Mouse (Mus musculus) embryonic facial prominence, embryonic 14.5 days (tissue): ENCODE results near the gene Fam32a. TPM values are rescaled to one million over a fixed set of nuclear protein-coding genes. Genes with fewer than 3 reads are reported as not detected.

Source experiments
- ATAC-seq: fragments of 200-750 bp; cut with Nextera tagmentation; 2 replicates; pipeline ENCODE4 v1.8.0; 2017; ENCODE audit warnings: low read depth, moderate number of reproducible peaks, moderate TSS enrichment
- DNase-seq: peaks from one replicate; pipeline ENCODE4 v3.0.0-alpha.2; 2015; ENCODE audit warnings: low spot score
- H3K27ac ChIP-seq: fragments of 300-500 bp; sonication (generic); replicated peaks from 2 replicates; pipeline ENCODE4 v1.5.1; 2014; ENCODE audit warnings: low read depth, mild to moderate bottlenecking, low read length, moderate library complexity
- H3K27me3 ChIP-seq: fragments of 300-500 bp; sonication (generic); replicated peaks from 2 replicates; pipeline ENCODE4 v1.6.1; 2014; ENCODE audit warnings: low read length; ENCODE audit not compliant: control insufficient read depth, insufficient read depth
- H3K36me3 ChIP-seq: fragments of 300-500 bp; sonication (generic); 2 replicates; pipeline ENCODE4 v1.6.1; 2014; ENCODE audit warnings: low read length, mixed read lengths; ENCODE audit not compliant: control insufficient read depth, insufficient read depth
- H3K4me1 ChIP-seq: fragments of 300-500 bp; sonication (generic); 2 replicates; pipeline ENCODE4 v1.6.1; 2014; ENCODE audit warnings: antibody characterized with exemption, low read length; ENCODE audit not compliant: control insufficient read depth, insufficient read depth
- H3K4me2 ChIP-seq: fragments of 300-500 bp; sonication (generic); 2 replicates; pipeline ENCODE4 v1.6.1; 2014; ENCODE audit warnings: low read depth, mild to moderate bottlenecking, low read length, moderate library complexity, mixed read lengths
- H3K4me3 ChIP-seq: fragments of 300-500 bp; sonication (generic); 2 replicates; pipeline ENCODE4 v1.5.1; 2014; ENCODE audit warnings: low read depth, mild to moderate bottlenecking, low read length
- H3K9ac ChIP-seq: fragments of 300-500 bp; sonication (generic); 2 replicates; pipeline ENCODE4 v1.6.1; 2014; ENCODE audit warnings: low read depth, mild to moderate bottlenecking, low read length, moderate library complexity, mixed read lengths
- H3K9me3 ChIP-seq: fragments of 300-500 bp; sonication (generic); 2 replicates; pipeline ENCODE4 v1.6.1; 2016; ENCODE audit warnings: low read length; ENCODE audit not compliant: control insufficient read depth
- WGBS: fragments of 180-500 bp; shearing (Covaris S2); extraction: QIAGEN DNeasy Blood & Tissue Kit; methylation state at CpG from one replicate; pipeline ENCODE4 v1.1.7; 2014; 5-methylcytosine and 5-hydroxymethylcytosine counted together
- polyA plus RNA-seq: library from polyadenylated mRNA; unstranded; fragments of >200 nt; fragmentation: Nextera tagmentation; extraction: Ambion mirVana; gene quantifications from 2 replicates; pipeline ENCODE4 v1.2.1, GENCODE M21; 2014

The Fam32a gene
- polyA plus RNA-seq, 1 experiment from 2014 or later: 57.6 TPM

GRCm38 (mm10) chr8:72208582-72208981, 10.9 kb upstream of the Fam32a start:
- Histone ChIP-seq H3K36me3 (no peaks in the 10 kb centered on the region), H3K27ac (no peak overlapping the region), H3K9me3 (peaks cover 8% of the 10 kb centered on the region), H3K27me3 (no peaks in the 10 kb centered on the region), H3K4me1 (no peaks in the 10 kb centered on the region), H3K9ac (no peak overlapping the region), H3K4me2 (no peak overlapping the region), H3K4me3 (no peak overlapping the region)
- 71% methylated on average over 1 of the region's 1 CpGs for WGBS
- ATAC-seq (no peak), DNase-seq (no peak)

GRCm38 (mm10) chr8:72210222-72210621, 9.3 kb upstream of the Fam32a start:
- no peak overlapping the region for H3K4me3 ChIP-seq
- no peaks in the 10 kb centered on the region for H3K4me1 ChIP-seq
- H3K9me3 ChIP-seq: no peaks in the 10 kb centered on the region
- ATAC-seq: no peak
- no peak overlapping the region for H3K4me2 ChIP-seq
- H3K27ac ChIP-seq: no peak overlapping the region
- DNase-seq: no peak
- no peak overlapping the region for H3K9ac ChIP-seq
- no peaks in the 10 kb centered on the region for H3K27me3 ChIP-seq
- WGBS: 70% methylated on average over 4 of the region's 4 CpGs
- no peaks in the 10 kb centered on the region for H3K36me3 ChIP-seq

- no peaks in the 10 kb centered on the region for H3K27me3 ChIP-seq
- ATAC-seq: no peak
- 63% methylated on average over 2 of the region's 2 CpGs for WGBS
Observed at GRCm38 (mm10) chr8:72210710-72211109, 8.8 kb upstream of the Fam32a start.

GRCm38 (mm10) chr8:72211846-72212245, 7.7 kb upstream of the Fam32a start:
- H3K27me3 ChIP-seq: no peaks in the 10 kb centered on the region
- ATAC-seq (no peak), DNase-seq (no peak)
- H3K4me3 ChIP-seq: no peak overlapping the region
- H3K9me3 ChIP-seq: no peaks in the 10 kb centered on the region
- no peak overlapping the region for H3K27ac ChIP-seq
- WGBS: 86% methylated on average over 1 of the region's 1 CpGs
- no peaks in the 10 kb centered on the region for H3K36me3 ChIP-seq
- no peak overlapping the region for H3K9ac ChIP-seq
- no peaks in the 10 kb centered on the region for H3K4me1 ChIP-seq
- H3K4me2 ChIP-seq: no peak overlapping the region

More at GRCm38 (mm10) chr8:72210710-72211109, 8.8 kb upstream of the Fam32a start:
- H3K9me3 ChIP-seq: no peaks in the 10 kb centered on the region
- H3K4me2 ChIP-seq: no peak overlapping the region
- no peak overlapping the region for H3K4me3 ChIP-seq
- H3K27ac ChIP-seq: no peak overlapping the region
- H3K9ac ChIP-seq: no peak overlapping the region
- no peaks in the 10 kb centered on the region for H3K36me3 ChIP-seq
- no peaks in the 10 kb centered on the region for H3K4me1 ChIP-seq
- DNase-seq: no peak

- Histone ChIP-seq H3K9ac (no peak within 1 kb of the TSS), H3K9me3 (no peaks in the 10 kb centered on the region), H3K27ac (no peak within 1 kb of the TSS), H3K4me2 (no peak within 1 kb of the TSS), H3K4me1 (no peaks in the 10 kb centered on the region), H3K36me3 (no peaks in the 10 kb centered on the region), H3K27me3 (no peaks in the 10 kb centered on the region), H3K4me3 (no peak within 1 kb of the TSS)
- DNase-seq: no peak
- WGBS: 58% methylated on average over 4 of the region's 4 CpGs
- no peak for ATAC-seq
Observed at GRCm38 (mm10) chr8:72212751-72213150, 6.8 kb upstream of the Fam32a start, which contains the start of gene Cib3. TSS of gene Cib3 (minus strand) at chr8:72212837.

- Histone ChIP-seq H3K9me3 (no peaks in the 10 kb centered on the region), H3K36me3 (no peaks in the 10 kb centered on the region), H3K4me3 (no peak within 1 kb of the TSS), H3K4me2 (no peak within 1 kb of the TSS), H3K4me1 (no peaks in the 10 kb centered on the region), H3K27me3 (no peaks in the 10 kb centered on the region), H3K9ac (no peak within 1 kb of the TSS), H3K27ac (no peak within 1 kb of the TSS)
- DNase-seq (no peak), ATAC-seq (no peak)
- WGBS: 77% methylated on average over 4 of the region's 4 CpGs
Observed at GRCm38 (mm10) chr8:72213536-72213935, 6.0 kb upstream of the Fam32a start, which contains the start of gene Gm11034. TSS of gene Gm11034 (minus strand) at chr8:72213636.

GRCm38 (mm10) chr8:72215060-72215459, 4.5 kb upstream of the Fam32a start:
- 41% methylated on average over 2 of the region's 2 CpGs for WGBS
- Histone ChIP-seq H3K4me1 (no peaks in the 10 kb centered on the region), H3K9me3 (no peaks in the 10 kb centered on the region), H3K36me3 (no peaks in the 10 kb centered on the region), H3K27ac (no peak overlapping the region), H3K9ac (no peak overlapping the region), H3K27me3 (no peaks in the 10 kb centered on the region), H3K4me3 (no peak overlapping the region), H3K4me2 (no peak overlapping the region)
- no peak for DNase-seq
- no peak for ATAC-seq

- no peak for ATAC-seq
- no peak overlapping the region for H3K9ac ChIP-seq
- H3K4me3 ChIP-seq: no peak overlapping the region
- peaks cover 8% of the 10 kb centered on the region for H3K4me1 ChIP-seq
- H3K27me3 ChIP-seq: no peaks in the 10 kb centered on the region
- 47% methylated on average over 1 of the region's 1 CpGs for WGBS
- no peaks in the 10 kb centered on the region for H3K36me3 ChIP-seq
- H3K4me2 ChIP-seq: no peak overlapping the region
- H3K27ac ChIP-seq: no peak overlapping the region
- no peak for DNase-seq
- H3K9me3 ChIP-seq: no peaks in the 10 kb centered on the region
Observed at GRCm38 (mm10) chr8:72215871-72216270, 3.7 kb upstream of the Fam32a start.

- peak overlapping the region; percentile 85 for H3K4me2 ChIP-seq
- H3K27ac ChIP-seq: 0 out of 2 replicates have a peak overlapping the region, but pooled peaks have one; percentile 39
- peak overlapping the region; percentile 77 for H3K4me3 ChIP-seq
- H3K27me3 ChIP-seq: no peaks in the 10 kb centered on the region
- ATAC-seq: no peak
- no peak for DNase-seq
- no peaks in the 10 kb centered on the region for H3K9me3 ChIP-seq
- no peak overlapping the region for H3K9ac ChIP-seq
- 80% methylated on average over 9 of the region's 10 CpGs for WGBS
- peaks cover 8% of the 10 kb centered on the region for H3K4me1 ChIP-seq
- peaks cover 27% of the 10 kb centered on the region for H3K36me3 ChIP-seq
Observed at GRCm38 (mm10) chr8:72218781-72219540, 569 bp upstream of the Fam32a start.
